Mouse (Mus musculus) testis, adult 2 months (tissue): ENCODE results near the gene Tpd52l2.

Experiments used
- CTCF ChIP-seq: fragments of 200-500 bp; IDR thresholded peaks from 2 replicates; pipeline ENCODE4 v1.5.1; 2012; ENCODE audit warnings: low read depth, mild to moderate bottlenecking, inconsistent platforms, low read length, moderate library complexity; ENCODE audit not compliant: control insufficient read depth, insufficient read depth, insufficient replicate concordance
- POLR2A ChIP-seq: fragments of 200-500 bp; IDR thresholded peaks from 2 replicates; pipeline ENCODE4 v1.6.1; 2012; ENCODE audit warnings: low read depth, mild to moderate bottlenecking, inconsistent platforms, low read length, moderate library complexity; ENCODE audit not compliant: control insufficient read depth

- TF ChIP-seq POLR2A (no peak), CTCF (no peak)
Measured at GRCm38 (mm10) chr2:181452181-181452580, 44.8 kb upstream of the Tpd52l2 start.
